Mouse (Mus musculus) thymus, adult 2 months (tissue): ENCODE data around the gene Rere.

Experiments
- CTCF ChIP-seq: fragments of 200-500 bp; IDR thresholded peaks from 2 replicates; pipeline ENCODE4 v1.5.1; 2012; ENCODE audit warnings: mild to moderate bottlenecking, control low read depth, low read length, moderate library complexity, borderline replicate concordance; ENCODE audit not compliant: control insufficient read depth, poor library complexity, insufficient read depth; ENCODE audit errors: extremely low read depth
- POLR2A ChIP-seq: fragments of 200-500 bp; IDR thresholded peaks from 2 replicates; pipeline ENCODE4 v1.6.1; 2012; ENCODE audit warnings: mild to moderate bottlenecking, low read length, control low read depth, moderate library complexity; ENCODE audit not compliant: control insufficient read depth, poor library complexity, insufficient read depth; ENCODE audit errors: extremely low read depth

GRCm38 (mm10) chr4:150302726-150303125 is 21.3 kb downstream of the Rere start:
- no peak for TF ChIP-seq CTCF
- TF ChIP-seq POLR2A, result no peak
